Mouse (Mus musculus): ENCODE results near the gene Ell3. TPM values are rescaled to one million over a fixed set of nuclear protein-coding genes. Genes with fewer than 3 reads are reported as not detected.

Gene Ell3
- polyA plus RNA-seq, 1 experiment = 1.3 TPM

DNA sequence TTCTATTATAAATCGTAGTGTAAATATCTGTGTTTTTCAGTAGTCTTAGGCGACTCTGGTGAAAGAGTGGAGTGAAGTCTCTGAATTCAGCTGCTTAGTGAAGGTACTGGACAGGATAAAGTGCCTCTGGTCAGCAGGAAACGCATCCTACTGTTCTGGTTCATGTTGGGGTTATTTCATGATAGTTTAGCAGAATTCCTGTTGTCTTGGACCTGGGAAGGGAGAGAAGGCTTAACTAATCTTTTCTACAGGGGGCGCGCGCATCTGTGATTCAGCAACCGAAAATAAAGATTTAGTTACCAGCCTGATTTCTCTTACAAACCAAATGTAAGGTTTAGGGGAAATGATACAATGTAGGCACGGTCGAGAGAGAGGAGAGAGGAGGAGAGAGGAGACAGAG lies 4.1 kb upstream of the Ell3 start:
- DNase-seq (ENCODE audit: low spot score) = no peak

GRCm38 (mm10) chr2:121447006-121447405 lies 2.9 kb upstream of the Ell3 start:
- no peak for DNase-seq (ENCODE audit: low spot score)

- no peak for DNase-seq (ENCODE audit: low spot score)
These were observed 2.4 kb upstream of the Ell3 start for GRCm38 (mm10) chr2:121446506-121446905.

DNA sequence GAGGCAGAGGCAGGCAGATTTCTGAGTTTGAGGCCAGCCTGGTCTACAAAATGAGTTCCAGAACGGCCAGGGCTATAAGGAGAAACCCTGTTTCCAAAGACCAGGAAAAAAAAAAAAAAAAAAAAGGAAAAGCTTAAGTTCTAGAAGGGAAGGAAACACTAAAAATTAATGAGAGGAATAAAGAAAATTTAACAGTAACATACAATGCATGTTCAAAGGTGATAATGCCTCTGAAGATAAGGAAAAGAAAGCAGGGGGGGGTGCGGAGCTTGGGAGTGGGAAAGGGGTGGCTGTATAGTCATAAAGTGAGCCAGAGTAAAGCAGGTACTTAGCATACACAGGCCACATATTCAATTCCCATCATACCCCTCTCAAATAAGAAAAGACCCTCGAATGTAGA lies 1.0 kb upstream of the Ell3 start:
- DNase-seq (ENCODE audit: low spot score) = no peak

GRCm38 (mm10) chr2:121443068-121443349 lies 1.1 kb downstream of the Ell3 start:
- no peak for DNase-seq (ENCODE audit: low spot score)

DNA sequence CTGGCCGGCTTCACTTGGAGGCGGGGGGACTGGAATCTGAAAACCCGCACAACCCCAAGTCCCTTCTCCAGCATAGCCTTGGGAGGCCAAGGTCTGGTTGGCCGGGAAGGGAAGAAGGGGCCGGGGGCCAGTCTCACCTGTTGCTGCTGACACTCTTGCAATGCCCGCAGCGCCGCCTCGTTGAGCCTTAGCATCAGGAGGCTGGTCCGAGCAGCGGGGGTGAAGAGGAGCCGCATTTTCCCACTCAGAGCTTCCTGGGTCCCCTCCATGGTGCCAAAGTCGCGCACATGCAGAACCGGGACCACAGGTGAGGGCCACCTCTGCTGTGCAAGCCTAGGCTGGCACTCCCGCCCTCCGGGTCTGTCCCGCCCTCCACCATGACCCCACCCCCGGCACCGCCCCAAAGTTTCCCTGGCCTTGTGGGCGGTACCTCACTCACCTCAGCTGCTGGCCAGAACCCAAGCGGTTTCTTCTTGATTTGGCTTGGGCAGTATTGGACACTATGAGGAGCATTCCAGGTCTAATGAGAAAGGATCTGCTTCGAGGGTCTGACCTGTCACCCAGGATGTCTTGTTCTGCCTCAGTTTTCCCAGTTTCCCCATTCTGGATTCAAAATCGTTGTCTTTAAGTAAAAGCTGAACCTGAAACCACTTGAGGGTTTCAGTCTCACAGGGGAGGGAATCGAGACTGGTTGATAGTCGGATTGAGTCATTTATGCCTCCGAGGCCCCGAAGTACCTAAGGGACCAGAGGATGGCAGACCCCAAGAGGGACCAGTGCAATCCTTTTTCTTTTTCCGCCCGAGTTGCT lies 1.6 kb downstream of the Ell3 start:
- DNase-seq (ENCODE audit: low spot score) = no peak

DNA sequence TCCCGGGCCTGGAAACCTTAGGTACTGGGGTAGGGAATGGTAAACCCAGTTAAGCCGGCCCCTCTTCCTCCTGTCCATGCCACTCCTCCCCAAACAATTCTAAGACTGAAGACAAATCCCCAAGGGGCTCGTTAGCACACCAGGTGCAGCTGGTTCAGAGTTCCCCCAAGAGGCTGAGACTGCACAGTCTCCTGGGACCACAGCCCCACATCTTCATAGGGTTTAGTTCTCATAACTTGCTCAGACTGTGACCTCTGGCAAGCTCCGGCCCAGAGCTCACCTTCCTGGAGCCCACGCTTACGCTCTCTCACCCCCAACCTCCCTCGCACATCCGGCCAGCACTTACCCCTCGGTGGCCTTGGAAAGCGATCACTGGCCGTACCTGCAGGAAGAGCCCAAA lies 2.3 kb downstream of the Ell3 start:
- DNase-seq (ENCODE audit: low spot score) = no peak

DNA sequence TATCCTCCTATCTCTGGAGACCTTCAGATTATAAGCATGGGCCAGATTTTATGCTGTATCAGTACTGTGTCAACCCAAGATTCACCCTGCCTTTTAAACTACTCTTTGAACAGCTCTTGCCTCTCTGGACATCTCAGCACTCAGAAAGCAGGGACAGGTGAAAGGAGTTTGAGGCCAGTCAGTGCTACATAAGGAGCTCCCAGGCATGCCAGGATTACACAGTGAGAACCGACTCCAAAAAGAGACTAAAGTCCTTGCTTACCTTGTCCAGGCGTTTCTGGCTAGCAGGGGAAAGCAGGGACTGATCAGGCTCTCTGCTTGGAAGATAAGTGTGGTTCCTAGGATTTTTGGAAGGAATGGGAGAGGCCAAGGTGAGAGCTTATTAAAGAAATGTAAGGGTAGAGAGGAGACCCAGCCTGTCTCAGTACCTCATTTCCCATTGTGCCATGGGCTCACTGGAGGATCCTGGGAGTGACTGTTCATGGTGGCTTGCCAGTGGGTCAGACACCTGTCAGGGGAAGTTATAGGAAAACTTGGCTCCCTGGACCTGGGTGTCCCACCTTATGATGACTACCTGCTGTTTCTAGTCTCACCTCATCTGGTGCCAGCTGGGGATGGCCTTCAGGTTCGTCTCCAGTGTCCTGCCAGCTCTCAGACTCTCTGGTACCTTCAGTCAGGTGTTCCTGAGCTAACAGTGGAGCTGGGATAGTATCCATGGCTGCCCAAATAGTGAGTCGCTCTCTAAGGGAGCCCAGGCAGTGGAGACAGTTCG lies 3.1 kb downstream of the Ell3 start:
- no peak for DNase-seq (ENCODE audit: low spot score)

GRCm38 (mm10) chr2:121439746-121440145 lies 4.3 kb downstream of the Ell3 start:
- no peak for DNase-seq (ENCODE audit: low spot score)

GRCm38 (mm10) chr2:121434854-121435253 lies 9.2 kb downstream of the Ell3 start:
- DNase-seq (ENCODE audit: low spot score) = no peak

DNA sequence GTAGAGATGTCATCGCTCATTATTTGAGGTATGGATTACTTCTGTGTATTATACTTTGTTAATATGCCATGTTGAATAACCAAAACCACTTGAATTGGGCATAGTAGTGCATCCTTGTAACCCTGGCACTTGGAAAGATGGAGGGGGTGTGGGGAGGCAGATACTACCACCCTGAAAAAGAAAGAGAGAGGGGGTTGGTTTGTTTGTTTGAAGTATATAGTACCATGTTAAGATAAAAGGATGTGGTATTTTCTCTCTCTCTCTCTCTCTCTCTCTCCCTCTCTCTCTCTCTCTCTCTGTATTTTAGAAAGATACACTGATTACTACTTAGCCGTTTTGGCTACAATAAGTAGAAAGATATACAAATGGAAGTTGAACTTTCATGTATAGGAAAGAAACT lies 18.2 kb downstream of the Ell3 start:
- no peak for DNase-seq (ENCODE audit: low spot score)

- DNase-seq (ENCODE audit: low spot score) = no peak
These were observed 20.9 kb downstream of the Ell3 start for GRCm38 (mm10) chr2:121423166-121423565.

DNA sequence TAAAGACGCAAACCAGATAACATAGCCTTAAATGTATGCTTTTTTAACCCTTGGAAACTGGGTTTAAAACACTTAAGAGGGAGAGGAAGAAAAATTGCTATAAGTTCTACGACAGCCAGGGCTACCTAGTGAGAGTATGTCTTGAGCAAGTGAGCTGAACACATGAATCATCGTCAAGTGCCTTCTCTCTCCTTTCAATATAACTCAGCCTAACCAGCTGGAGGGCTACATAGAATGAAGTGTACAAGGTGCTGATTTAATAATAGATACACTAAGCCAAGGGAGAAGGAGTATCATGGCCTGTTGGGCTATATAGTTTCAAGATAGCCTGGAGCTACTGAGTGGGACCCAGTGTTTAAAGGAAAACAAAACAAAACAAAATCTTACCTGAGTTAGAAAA lies 25.6 kb downstream of the Ell3 start:
- no peak for DNase-seq (ENCODE audit: low spot score)

DNA sequence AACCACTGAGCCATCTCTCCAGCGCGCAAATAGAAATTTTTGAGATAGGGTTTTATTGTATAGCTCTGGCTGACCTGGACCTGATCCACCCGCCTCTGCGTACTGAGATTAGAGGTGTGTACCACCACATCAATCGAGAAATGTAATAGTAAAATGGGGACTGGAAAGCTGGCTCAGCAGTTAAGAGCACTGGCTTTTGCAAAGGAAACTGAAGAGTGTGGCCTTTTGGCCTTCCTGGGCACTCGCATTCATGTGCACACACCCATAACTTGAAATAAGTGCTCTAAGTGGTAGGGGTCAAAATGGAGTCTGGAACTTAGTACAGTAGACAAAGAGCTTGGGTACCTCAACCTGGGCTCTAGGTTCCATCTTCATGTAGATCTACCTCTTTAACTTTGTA lies 27.7 kb downstream of the Ell3 start:
- no peak for DNase-seq (ENCODE audit: low spot score)

DNA sequence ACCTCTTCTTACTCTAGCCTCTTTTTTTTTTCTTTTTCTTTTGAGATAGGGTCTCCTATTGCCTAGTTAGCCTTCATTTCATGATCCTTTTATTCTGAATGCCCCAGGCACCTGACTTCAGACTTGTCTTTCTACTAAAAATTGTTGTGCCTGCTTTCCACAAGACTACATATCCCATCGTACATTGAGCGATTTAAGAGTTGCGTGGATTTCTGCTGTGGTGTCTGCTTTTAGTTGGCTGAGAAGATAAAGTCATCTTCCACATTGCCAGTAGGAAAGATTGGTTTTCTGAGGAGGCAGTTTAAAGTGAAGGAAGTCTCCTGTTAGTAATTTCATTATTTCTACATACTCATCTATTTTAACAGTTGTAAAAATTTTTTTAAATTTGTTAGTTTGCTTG lies 28.5 kb downstream of the Ell3 start:
- no peak for DNase-seq (ENCODE audit: low spot score)

GRCm38 (mm10) chr2:121415103-121415502 lies 29.0 kb downstream of the Ell3 start:
- no peak for DNase-seq (ENCODE audit: low spot score)

DNA sequence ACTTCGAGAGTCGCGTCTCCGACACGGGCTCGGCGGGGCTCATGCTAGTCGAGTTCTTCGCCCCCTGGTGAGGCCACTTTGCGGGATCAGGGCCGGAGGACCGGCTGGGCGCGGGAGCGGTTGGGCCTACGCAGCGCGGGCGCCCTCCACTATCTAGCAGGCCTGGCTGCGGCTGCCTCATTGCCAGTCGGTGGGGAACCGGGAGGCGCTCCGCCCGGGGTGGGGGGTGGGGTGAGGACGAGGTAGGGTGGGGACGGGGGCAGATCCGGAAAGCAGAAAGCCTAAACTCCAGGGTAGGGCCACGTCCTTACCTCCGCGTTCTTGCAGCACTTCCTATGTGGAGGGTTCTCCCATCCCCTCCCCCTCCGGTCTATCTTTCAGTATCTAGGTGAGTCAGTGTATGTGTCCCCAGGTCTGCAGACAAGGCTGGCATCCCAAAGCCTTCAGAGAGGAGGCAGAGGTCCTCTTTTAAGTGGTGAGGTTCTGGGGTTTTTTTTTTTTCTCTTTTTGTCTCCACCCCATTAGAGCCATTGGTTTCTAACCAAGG lies 29.9 kb downstream of the Ell3 start:
- no peak for DNase-seq (ENCODE audit: low spot score)

- DNase-seq (ENCODE audit: low spot score) = peak; percentile 98
These were observed 30.6 kb downstream of the Ell3 start, which contains the start of the genes Pdia3 and Catsper2 for GRCm38 (mm10) chr2:121413387-121414042. TSS of gene Pdia3 (plus strand) at chr2:121413775. TSS of gene Catsper2 (minus strand) at chr2:121413792.

DNA sequence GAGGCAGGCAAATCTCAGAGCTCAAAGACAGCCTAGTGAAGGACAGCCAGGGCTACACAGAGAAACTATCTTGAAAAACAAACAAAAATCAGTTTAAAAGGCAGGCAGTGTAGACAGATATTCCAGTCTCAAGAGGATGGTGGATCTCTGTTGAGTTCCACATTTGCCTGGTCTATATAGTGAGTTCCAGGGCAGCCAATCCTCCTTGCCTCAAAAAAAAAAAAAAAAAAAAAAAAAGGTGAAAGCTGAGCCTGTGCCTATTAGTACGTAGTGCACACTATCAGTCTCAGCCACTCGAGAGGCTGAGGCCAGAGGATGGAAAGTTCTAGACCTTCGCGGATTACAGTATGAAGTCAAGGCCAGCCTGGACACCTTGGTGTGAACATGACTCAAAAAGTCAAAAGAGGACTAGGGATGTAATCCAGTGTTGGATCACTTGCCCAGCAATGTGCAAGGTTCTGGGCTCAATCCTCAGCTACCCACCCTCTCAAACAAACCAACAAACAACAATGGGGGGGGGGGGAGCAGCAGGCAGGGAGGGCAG lies 31.2 kb downstream of the Ell3 start:
- no peak for DNase-seq (ENCODE audit: low spot score)

DNA sequence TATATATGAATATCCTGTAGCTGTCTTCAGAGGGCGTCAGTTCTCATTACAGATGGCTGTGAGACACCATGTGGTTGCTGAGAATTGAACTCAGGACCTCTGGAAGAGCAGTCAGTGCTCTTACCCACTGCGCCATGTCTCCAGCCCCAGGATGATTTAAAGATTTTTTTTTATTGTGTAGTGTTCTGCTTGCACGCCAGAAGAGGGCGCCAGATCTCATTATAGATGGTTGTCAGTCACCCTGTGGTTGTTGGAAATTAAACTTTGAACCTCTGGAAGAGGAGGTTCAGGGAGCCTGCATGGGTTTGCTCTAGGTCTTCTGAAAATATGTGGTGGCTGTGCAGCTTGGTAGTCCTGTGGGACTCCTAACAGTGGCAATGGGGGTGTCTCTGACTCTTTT lies 35.9 kb downstream of the Ell3 start:
- peak; percentile 26 for DNase-seq (ENCODE audit: low spot score)

GRCm38 (mm10) chr2:121403296-121403695 lies 40.8 kb downstream of the Ell3 start:
- DNase-seq (ENCODE audit: low spot score) = no peak

GRCm38 (mm10) chr2:121396624-121397023 lies 47.5 kb downstream of the Ell3 start:
- DNase-seq (ENCODE audit: low spot score) = peak; percentile 50
